Mouse (Mus musculus) hindbrain, embryonic 16.5 days (tissue): ENCODE data around the gene Mast1. TPM values are rescaled to one million over a fixed set of nuclear protein-coding genes. Genes with fewer than 3 reads are reported as not detected.

Source experiments
- ATAC-seq: fragments of 200-750 bp; cut with Nextera tagmentation; 2 replicates; pipeline ENCODE4 v1.8.0; 2017; ENCODE audit warnings: moderate TSS enrichment, moderate library complexity
- H3K27ac ChIP-seq: fragments of 300-500 bp; sonication (generic); 2 replicates; pipeline ENCODE4 v1.5.1; 2014; ENCODE audit warnings: low read depth, mild to moderate bottlenecking, control low read depth, low read length, moderate library complexity
- H3K27me3 ChIP-seq: fragments of 300-500 bp; sonication (generic); replicated peaks from 2 replicates; pipeline ENCODE4 v1.6.1; 2014; ENCODE audit warnings: low read length; ENCODE audit not compliant: control insufficient read depth, insufficient read depth
- H3K36me3 ChIP-seq: fragments of 300-500 bp; sonication (generic); 2 replicates; pipeline ENCODE4 v1.6.1; 2014; ENCODE audit warnings: mild to moderate bottlenecking, low read length, moderate library complexity, mixed read lengths; ENCODE audit not compliant: control insufficient read depth, insufficient read depth
- H3K4me1 ChIP-seq: fragments of 300-500 bp; sonication (generic); 2 replicates; pipeline ENCODE4 v1.6.1; 2014; ENCODE audit warnings: low read depth, low read length; ENCODE audit not compliant: control insufficient read depth, insufficient read depth
- H3K4me2 ChIP-seq: fragments of 300-500 bp; sonication (generic); 2 replicates; pipeline ENCODE4 v1.6.1; 2014; ENCODE audit warnings: mild to moderate bottlenecking, low read length, control low read depth, moderate library complexity
- H3K4me3 ChIP-seq: fragments of 300-500 bp; sonication (generic); 2 replicates; pipeline ENCODE4 v1.5.1; 2014; ENCODE audit warnings: mild to moderate bottlenecking, low read length, control low read depth, moderate library complexity
- H3K9ac ChIP-seq: fragments of 300-500 bp; sonication (generic); 2 replicates; pipeline ENCODE4 v1.6.1; 2014; ENCODE audit warnings: low read depth, mild to moderate bottlenecking, control low read depth, low read length, moderate library complexity
- H3K9me3 ChIP-seq: fragments of 300-500 bp; sonication (generic); 2 replicates; pipeline ENCODE4 v1.6.1; 2014; ENCODE audit warnings: mild to moderate bottlenecking, low read length, moderate library complexity; ENCODE audit not compliant: control insufficient read depth
- WGBS: fragments of 180-500 bp; shearing (Covaris S2); extraction: QIAGEN DNeasy Blood & Tissue Kit; methylation state at CpG from one replicate; pipeline ENCODE4 v1.1.7; 2014; 5-methylcytosine and 5-hydroxymethylcytosine counted together
- polyA plus RNA-seq: library from polyadenylated mRNA; unstranded; fragments of >200 nt; fragmentation: Nextera tagmentation; extraction: Ambion mirVana; gene quantifications from 2 replicates; pipeline ENCODE4 v1.2.1, GENCODE M21; 2015

Gene Mast1
- polyA plus RNA-seq, 1 experiment from 2014 or later: 71.4 TPM

DNA sequence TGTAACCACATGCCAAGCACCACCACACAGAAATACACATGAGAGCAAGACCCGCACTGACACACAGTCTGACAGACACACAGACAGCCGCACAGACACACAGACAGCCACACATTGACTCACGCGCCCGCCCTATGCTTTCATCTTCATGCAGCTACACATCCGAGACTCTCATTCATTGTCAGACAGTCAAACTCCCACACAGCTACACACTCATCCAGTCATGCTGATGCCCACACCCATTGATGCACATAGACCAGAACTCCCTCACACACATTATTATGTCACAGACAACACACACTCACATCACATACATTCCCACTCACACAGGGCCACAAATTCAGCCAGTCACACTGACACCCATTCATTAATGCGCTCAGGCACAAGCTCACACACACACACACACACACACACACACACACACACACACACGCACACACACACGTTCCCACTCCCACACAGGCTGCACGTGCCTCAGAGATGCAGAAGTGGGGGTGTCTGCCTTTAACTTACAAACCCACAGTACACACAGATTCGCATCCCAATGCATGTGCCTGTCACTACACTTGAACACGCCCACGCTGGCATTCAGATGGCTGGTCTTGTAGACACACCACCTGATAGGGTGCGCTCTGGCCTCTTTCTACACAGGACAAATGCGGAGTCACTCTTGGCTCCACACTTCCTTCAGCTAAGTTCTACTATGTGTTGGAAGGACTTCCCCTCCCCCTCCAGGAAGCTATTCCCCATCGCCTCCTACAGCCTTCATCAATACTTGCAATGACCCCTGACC lies 3.2 kb downstream of the Mast1 start:
- Histone ChIP-seq H3K27me3 (no peaks in the 10 kb centered on the region), H3K9ac (0 out of 2 replicates have a peak overlapping the region, but pooled peaks have one; percentile 4), H3K27ac (no peak overlapping the region), H3K4me3 (peak overlapping the region; percentile 82), H3K36me3 (peaks cover 6% of the 10 kb centered on the region; the same call in 1 of the 2 replicates), H3K4me2 (peak overlapping the region; percentile 78), H3K9me3 (no peaks in the 10 kb centered on the region), H3K4me1 (peaks cover 26% of the 10 kb centered on the region)
- WGBS: 85% methylated on average over 16 of the region's 16 CpGs
- ATAC-seq: no peak

DNA sequence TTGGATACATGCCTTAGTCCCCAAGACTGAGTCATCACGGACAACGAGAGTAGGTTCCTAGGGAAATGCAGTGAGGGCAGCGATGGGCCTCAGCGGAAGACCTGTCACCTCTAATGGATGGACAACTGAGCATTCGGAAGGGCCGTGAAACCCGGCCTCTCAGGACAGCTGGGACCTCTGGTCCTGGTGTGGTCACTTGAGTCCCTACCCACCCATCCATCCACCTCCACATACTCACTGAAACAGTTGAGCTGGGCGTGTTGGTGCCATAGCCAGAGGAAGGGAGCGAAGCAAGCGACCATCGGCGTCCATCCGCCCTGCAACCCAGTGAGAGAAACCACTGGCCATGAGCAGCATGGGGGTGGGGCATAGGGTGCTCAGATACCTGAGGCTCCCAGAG lies 6.6 kb downstream of the Mast1 start:
- 90% methylated on average over 13 of the region's 13 CpGs for WGBS
- peaks cover 17% of the 10 kb centered on the region for H3K36me3 ChIP-seq
- peaks cover 25% of the 10 kb centered on the region for H3K4me1 ChIP-seq
- no peak overlapping the region for H3K9ac ChIP-seq
- H3K27ac ChIP-seq: no peak overlapping the region
- H3K4me3 ChIP-seq: no peak overlapping the region
- H3K9me3 ChIP-seq: no peaks in the 10 kb centered on the region
- no peak for ATAC-seq
- no peak overlapping the region for H3K4me2 ChIP-seq
- H3K27me3 ChIP-seq: no peaks in the 10 kb centered on the region

DNA sequence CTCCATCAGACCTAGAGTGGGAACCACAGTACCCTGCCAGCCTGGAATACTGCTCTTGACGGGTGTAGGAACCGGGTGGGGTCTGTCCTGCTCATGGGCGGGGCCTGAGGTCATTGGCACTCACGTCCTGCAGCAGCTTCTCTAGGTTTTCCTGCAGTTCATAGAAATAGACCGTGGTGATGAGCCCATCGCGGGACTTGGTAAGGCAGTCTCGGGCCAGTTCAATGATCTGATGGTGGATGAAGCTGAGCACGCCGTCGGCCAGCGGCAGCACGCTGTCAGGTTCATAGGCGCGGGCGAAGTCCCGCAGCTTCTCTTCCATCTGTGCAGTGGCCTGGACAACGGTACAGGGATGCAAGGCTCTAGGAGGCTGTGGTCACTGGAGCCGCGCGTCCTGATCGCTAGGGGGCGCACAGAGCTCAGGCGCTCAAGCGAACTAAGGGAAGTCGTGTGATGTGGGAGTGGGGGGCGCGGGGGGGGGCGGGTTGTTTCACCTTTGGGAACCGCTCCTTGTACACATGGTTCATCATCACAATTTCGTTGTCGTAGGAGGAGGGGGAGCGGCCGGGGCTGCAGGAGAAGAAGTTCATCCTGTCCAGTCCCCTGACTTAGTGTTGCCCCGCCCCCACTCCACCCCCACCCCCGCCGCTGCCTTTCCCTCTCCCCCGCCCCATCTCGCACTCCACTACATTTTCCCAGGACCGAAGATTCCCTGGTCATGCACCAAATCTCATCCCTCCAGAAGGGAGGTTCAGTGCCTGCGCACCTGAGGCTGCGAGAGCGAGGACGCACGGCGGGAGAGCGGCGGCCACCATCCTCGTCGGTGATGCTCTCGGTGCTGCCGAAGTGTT lies 8.5 kb downstream of the Mast1 start:
- WGBS: 3% methylated on average over 52 of the region's 52 CpGs
- 0 out of 2 replicates have a peak overlapping the region, but pooled peaks have one; percentile 37 for H3K9ac ChIP-seq
- no peaks in the 10 kb centered on the region for H3K27me3 ChIP-seq
- H3K4me3 ChIP-seq: peak overlapping the region; percentile 32
- H3K4me1 ChIP-seq: peaks cover 8% of the 10 kb centered on the region
- peak overlapping the region; percentile 54 for H3K4me2 ChIP-seq
- no peaks in the 10 kb centered on the region for H3K9me3 ChIP-seq
- H3K36me3 ChIP-seq: peaks cover 26% of the 10 kb centered on the region
- H3K27ac ChIP-seq: no peak overlapping the region
- ATAC-seq: peak; percentile 79

DNA sequence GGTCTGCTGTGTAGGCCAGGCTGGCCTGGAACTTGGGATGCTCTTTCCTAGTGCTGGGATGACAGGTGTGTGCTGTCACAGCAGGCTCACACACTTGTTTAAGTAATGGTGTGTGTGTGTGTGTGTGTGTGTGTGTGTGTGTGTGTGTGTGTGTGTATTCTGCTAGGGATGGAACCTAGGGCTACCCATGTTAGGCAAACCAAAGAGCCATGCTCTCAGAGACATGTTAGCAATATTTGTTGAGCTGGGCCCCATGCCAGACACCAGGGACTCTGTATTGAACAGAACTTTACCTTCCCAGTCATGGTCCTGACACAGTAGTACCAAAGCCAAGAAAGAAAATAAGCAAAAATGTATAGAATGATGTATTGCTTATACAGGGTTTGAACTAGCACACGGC lies 9.6 kb downstream of the Mast1 start:
- H3K4me3 ChIP-seq: no peak overlapping the region
- no peak for ATAC-seq
- 90% methylated on average over 1 of the region's 1 CpGs for WGBS
- H3K9ac ChIP-seq: no peak overlapping the region
- H3K36me3 ChIP-seq: peaks cover 32% of the 10 kb centered on the region
- H3K4me1 ChIP-seq: peaks cover 6% of the 10 kb centered on the region
- no peaks in the 10 kb centered on the region for H3K27me3 ChIP-seq
- H3K4me2 ChIP-seq: no peak overlapping the region
- H3K27ac ChIP-seq: no peak overlapping the region
- no peaks in the 10 kb centered on the region for H3K9me3 ChIP-seq

DNA sequence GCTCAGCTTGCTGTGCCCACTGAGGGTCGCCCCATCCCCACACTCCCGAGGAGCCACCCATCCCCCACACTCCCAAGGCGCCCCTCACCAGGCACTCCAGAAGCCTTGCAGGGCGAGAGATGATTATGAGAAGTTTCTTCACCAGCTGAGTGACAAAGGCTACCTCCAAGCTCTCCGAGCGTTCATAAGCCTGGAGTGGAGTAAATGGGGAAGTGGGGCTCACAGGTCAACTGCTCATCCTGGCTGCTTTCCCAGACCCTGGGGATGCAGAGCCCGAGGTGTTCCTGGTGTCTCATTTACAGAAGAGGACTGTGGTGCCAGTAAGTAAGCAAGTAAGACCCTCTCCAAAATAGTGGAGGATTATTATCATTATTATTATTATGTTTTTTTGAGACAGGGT lies 11.6 kb downstream of the Mast1 start:
- Histone ChIP-seq H3K36me3 (peaks cover 46% of the 10 kb centered on the region), H3K4me2 (no peak overlapping the region), H3K4me1 (peaks cover 6% of the 10 kb centered on the region), H3K9ac (no peak overlapping the region), H3K27ac (no peak overlapping the region), H3K4me3 (no peak overlapping the region), H3K9me3 (no peaks in the 10 kb centered on the region), H3K27me3 (no peaks in the 10 kb centered on the region)
- ATAC-seq: no peak
- WGBS: 75% methylated on average over 7 of the region's 7 CpGs

DNA sequence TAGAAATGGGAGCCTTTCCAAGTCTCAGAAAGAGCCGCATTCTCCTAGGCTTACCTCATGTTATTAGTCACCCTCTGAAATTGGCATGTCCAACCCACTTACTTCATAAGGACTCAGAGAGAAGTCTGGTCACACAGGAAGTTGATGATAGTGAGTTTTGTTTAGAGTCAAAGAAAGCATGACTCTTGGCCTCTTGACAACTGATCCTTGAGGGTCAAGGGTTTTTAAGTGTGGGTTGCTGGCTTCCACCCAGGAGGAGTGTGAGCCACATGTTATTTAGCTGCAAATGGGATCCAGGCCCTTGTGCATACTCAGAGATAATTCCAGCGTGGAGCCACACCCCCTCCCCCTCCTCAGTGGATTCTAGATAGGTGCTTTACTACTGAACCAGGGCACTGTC lies 15.6 kb downstream of the Mast1 start:
- WGBS: 81% methylated on average over 2 of the region's 2 CpGs
- Histone ChIP-seq H3K27me3 (no peaks in the 10 kb centered on the region; the same call in 1 of the 2 replicates), H3K4me1 (no peaks in the 10 kb centered on the region), H3K9me3 (no peaks in the 10 kb centered on the region), H3K36me3 (peaks cover 58% of the 10 kb centered on the region), H3K4me2 (no peak overlapping the region), H3K27ac (no peak overlapping the region), H3K9ac (no peak overlapping the region), H3K4me3 (no peak overlapping the region)
- ATAC-seq: no peak

DNA sequence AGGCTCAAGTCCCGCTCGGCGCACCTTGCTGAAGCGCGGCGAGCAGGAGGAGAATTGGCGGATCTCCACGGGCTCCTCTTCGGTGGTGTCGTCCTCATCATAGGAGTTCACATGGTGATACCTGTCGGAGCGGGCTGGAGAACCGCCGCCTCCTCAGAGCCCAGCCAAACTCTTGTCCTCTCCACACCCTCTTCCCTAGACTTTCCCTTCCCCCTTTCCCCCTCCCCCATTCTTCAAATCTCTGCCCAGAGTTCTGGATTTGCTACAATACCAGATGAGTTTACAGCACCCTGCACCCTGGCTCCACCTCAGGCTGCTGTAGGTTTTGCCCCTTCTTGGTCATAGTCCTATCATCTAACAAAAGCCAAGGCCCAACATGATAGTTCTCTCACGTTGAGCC lies 18.5 kb downstream of the Mast1 start:
- H3K4me3 ChIP-seq: no peak overlapping the region
- no peak for ATAC-seq
- H3K9ac ChIP-seq: no peak overlapping the region
- H3K27ac ChIP-seq: no peak overlapping the region
- H3K9me3 ChIP-seq: no peaks in the 10 kb centered on the region
- H3K36me3 ChIP-seq: peaks cover 71% of the 10 kb centered on the region
- no peaks in the 10 kb centered on the region for H3K4me1 ChIP-seq
- no peak overlapping the region for H3K4me2 ChIP-seq
- peaks cover 2% of the 10 kb centered on the region; the same call in 1 of the 2 replicates for H3K27me3 ChIP-seq
- WGBS: 91% methylated on average over 15 of the region's 15 CpGs

DNA sequence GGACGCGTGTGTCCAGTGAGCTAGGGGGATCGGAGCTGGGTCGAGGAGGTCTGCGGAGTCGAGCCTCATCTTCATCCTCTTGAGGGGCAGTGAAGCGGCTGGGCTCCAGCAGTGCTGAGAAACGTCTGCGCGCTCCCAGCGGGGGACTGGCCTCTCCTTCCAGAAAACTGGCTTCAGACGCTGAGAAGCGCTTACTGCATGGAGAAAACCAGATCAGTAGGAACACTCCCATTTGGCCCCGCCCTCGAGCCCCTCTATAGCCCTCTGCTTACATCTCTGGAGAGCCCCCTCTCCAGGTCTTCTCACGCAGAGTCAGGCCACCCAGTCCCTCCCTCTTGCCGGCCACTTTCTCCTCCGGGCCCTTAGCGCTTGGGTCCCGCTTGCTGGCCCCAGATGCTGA lies 19.4 kb downstream of the Mast1 start:
- Histone ChIP-seq H3K4me3 (no peak overlapping the region), H3K36me3 (peaks cover 72% of the 10 kb centered on the region), H3K9ac (no peak overlapping the region), H3K4me2 (no peak overlapping the region), H3K27ac (no peak overlapping the region), H3K4me1 (0 out of 2 replicates have a peak, but pooled peaks cover 2% of the 10 kb centered on the region), H3K27me3 (peaks cover 2% of the 10 kb centered on the region; the same call in 1 of the 2 replicates), H3K9me3 (no peaks in the 10 kb centered on the region)
- 24% methylated on average over 20 of the region's 20 CpGs for WGBS
- ATAC-seq: no peak

DNA sequence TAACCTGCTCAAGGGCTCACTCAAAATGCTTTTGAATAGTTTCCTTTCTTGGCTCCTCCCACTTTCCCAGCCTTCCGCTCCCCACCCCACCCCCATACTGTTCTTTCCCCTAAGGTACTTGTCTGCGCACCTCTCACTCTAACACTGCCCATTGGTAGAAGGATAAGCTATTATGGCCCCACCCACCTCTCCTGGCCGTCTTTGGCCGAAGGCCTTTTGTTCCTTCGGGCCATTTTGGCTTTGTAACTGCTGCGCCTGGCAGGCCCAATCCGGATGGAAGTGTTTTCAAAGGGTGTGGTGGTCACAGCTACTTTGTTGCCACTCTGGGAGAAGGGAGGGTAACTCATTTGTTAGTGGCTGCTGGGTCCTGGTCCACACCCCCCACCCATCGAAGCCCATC lies 21.9 kb downstream of the Mast1 start:
- Histone ChIP-seq H3K27me3 (peaks cover 2% of the 10 kb centered on the region; the same call in 1 of the 2 replicates), H3K4me2 (no peak overlapping the region), H3K4me3 (no peak overlapping the region), H3K9me3 (no peaks in the 10 kb centered on the region), H3K9ac (no peak overlapping the region), H3K36me3 (peaks cover 66% of the 10 kb centered on the region), H3K27ac (no peak overlapping the region), H3K4me1 (0 out of 2 replicates have a peak, but pooled peaks cover 2% of the 10 kb centered on the region)
- 91% methylated on average over 8 of the region's 8 CpGs for whole genome bisulfite sequencing
- ATAC-seq: no peak
